Mouse (Mus musculus): Measurements from ENCODE around the gene Sfswap. TPM values are rescaled to one million over a fixed set of nuclear protein-coding genes. Genes with fewer than 3 reads are reported as not detected.

The Sfswap gene
- polyA plus RNA-seq, 1 experiment: 17.6 TPM

DNA sequence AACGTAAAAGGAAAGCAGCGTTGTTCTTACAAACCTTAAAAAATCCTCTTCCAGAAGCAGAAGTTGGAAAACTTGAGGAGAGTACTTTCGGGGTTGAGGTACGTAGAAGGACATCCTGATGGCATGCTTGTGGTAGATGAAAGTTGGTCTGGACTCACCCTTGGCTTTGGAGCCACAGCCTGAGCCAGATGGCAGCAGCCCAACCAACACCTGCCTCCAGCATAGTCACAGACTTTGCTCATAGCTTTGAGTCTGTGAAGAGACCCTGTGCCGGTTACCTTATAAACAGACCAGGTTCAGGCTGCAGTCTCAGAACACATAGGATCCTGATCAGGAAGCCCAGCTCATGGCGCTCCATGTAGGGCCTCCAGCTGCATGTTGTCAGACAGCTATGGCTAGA lies 49.8 kb downstream of the Sfswap start:
- H3K4me3 ChIP-seq (ENCODE audit: insufficient read depth, low read depth, low read length): no peak overlapping the region
- H3K27ac ChIP-seq (replicated peaks; ENCODE audit: low read depth, low read length): no peak overlapping the region
- H3K4me1 ChIP-seq (ENCODE audit: control insufficient read depth, insufficient read depth, insufficient read length, low read length): no peaks in the 10 kb centered on the region

DNA sequence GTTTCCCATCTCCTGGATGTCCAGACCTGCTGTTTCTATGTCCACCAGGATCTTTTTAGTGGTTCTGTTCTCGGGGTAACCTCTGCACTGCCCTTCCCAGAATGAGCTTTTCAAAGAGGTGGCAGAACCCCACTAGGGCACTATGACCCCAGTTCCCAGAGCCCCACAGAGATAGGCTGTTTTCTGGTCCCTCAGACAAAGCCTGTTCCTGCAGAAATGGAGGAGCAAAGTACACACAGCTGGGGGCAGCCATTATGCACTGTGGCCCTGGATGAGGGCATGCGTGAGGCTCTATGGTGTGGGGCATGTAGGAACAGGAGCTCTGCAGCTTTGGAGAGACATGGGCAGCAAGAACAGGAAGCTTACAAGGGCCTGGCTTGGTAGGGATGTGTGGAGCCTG lies 51.0 kb downstream of the Sfswap start:
- Histone ChIP-seq H3K4me1 (ENCODE audit: control insufficient read depth, insufficient read depth, insufficient read length, low read length) (no peaks in the 10 kb centered on the region), H3K27ac (replicated peaks; ENCODE audit: low read depth, low read length) (no peak overlapping the region), H3K4me3 (ENCODE audit: insufficient read depth, low read depth, low read length) (no peak overlapping the region)

GRCm38 (mm10) chr5:129553642-129554041 lies 52.6 kb downstream of the Sfswap start:
- no peak overlapping the region for H3K4me3 ChIP-seq (ENCODE audit: insufficient read depth, low read depth, low read length)
- H3K4me1 ChIP-seq (ENCODE audit: control insufficient read depth, insufficient read depth, insufficient read length, low read length): no peaks in the 10 kb centered on the region
- H3K27ac ChIP-seq (replicated peaks; ENCODE audit: low read depth, low read length): no peak overlapping the region

DNA sequence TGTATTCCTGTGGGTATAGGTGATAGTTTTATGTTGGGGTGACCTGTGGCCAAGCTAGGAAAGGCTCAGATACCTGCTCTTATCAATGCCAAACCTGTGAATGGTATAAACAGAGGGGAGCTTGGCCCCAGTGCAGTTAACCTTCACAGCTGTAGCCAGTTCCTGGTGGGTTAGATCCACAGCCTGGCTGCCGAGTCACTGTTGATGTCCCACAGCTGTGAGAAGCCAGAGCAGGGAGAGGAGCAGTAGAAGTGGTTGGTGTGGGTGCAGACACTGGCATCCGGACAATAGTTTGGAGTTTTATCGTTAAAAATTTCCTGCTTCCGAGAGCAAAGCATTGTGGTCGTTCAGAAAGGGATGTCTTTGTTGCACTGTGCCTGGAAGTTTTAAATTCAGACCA lies 57.6 kb downstream of the Sfswap start:
- Histone ChIP-seq H3K4me1 (ENCODE audit: control insufficient read depth, insufficient read depth, insufficient read length, low read length) (no peaks in the 10 kb centered on the region), H3K4me3 (ENCODE audit: insufficient read depth, low read depth, low read length) (no peak overlapping the region), H3K27ac (replicated peaks; ENCODE audit: low read depth, low read length) (no peak overlapping the region)

- Histone ChIP-seq H3K4me1 (ENCODE audit: control insufficient read depth, insufficient read depth, insufficient read length, low read length) (no peaks in the 10 kb centered on the region), H3K4me3 (ENCODE audit: insufficient read depth, low read depth, low read length) (no peak overlapping the region), H3K27ac (replicated peaks; ENCODE audit: low read depth, low read length) (no peak overlapping the region)
Observed at GRCm38 (mm10) chr5:129559283-129559682, 58.3 kb downstream of the Sfswap start.

DNA sequence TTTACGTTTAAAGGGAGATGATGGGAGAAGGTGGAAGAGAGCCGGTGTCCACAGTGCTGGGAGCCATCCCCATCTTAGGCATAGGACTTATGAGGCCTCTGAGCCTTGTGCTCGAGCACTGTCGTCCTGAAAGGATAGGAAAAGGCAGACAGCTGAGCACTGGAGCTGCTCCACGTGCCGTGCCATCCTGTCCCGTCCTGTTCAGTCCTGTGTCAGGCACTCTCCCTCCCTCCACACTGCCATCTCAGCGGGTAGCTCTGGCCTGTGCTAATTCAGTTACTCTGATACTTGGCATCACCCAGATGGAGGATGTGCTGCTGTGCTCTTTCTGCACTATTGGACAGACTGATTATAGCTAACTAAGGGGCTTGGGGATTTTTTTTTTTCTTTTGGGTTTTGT lies 61.3 kb downstream of the Sfswap start:
- Histone ChIP-seq H3K4me1 (ENCODE audit: control insufficient read depth, insufficient read depth, insufficient read length, low read length) (no peaks in the 10 kb centered on the region), H3K4me3 (ENCODE audit: insufficient read depth, low read depth, low read length) (no peak overlapping the region), H3K27ac (replicated peaks; ENCODE audit: low read depth, low read length) (no peak overlapping the region)

DNA sequence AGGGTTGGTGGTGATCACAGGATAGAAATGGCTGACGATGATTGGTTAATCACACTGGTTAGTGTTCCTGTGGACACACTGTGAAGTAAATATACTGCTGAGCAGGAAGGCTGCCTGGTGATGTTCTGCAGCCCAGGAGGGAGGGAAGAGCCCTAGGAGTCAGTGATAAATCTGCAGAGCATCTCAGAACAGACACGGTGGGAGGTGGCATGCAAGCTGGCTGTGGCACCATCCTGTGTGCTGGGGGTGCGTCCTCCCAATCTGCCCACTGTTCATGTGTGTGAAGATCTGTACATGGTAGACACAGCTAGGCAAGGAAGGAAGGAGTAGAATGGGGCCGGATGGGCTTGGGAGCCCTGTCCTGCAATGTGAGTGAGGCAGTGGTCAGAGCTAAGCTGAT lies 67.6 kb downstream of the Sfswap start:
- Histone ChIP-seq H3K4me3 (ENCODE audit: insufficient read depth, low read depth, low read length) (no peak overlapping the region), H3K4me1 (ENCODE audit: control insufficient read depth, insufficient read depth, insufficient read length, low read length) (no peaks in the 10 kb centered on the region)

GRCm38 (mm10) chr5:129578201-129578600 lies 77.2 kb downstream of the Sfswap start:
- H3K4me1 ChIP-seq (ENCODE audit: control insufficient read depth, insufficient read depth, insufficient read length, low read length): 0 out of 2 replicates have a peak, but pooled peaks cover 3% of the 10 kb centered on the region
- H3K27ac ChIP-seq (replicated peaks; ENCODE audit: low read depth, low read length): no peak overlapping the region
- no peak overlapping the region for H3K4me3 ChIP-seq (ENCODE audit: insufficient read depth, low read depth, low read length)

More for the DNA sequence above, 67.6 kb downstream of the Sfswap start:
- no peak overlapping the region for H3K27ac ChIP-seq (replicated peaks; ENCODE audit: low read depth, low read length)

DNA sequence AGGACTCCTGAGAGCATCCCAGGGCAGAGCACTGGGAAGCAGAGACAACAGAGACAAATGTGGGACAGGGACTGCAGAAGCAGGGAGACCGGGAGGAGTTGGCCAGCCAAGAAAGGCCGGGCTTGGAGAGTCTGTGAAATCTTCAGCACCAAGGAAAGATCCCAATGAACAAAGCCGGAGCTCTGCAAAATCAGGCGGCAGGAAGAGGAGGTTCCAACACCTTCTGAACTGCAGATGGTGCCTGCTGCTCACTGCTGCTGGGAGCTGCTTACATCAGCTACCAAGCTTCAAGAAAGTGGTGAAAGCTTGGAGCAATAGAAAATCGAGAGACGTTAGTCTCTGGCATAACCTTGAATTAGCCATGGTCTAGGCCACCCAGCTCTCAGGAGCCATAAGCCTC lies 79.0 kb downstream of the Sfswap start:
- H3K27ac ChIP-seq (replicated peaks; ENCODE audit: low read depth, low read length): no peak overlapping the region
- peaks cover 3% of the 10 kb centered on the region; the same call in 1 of the 2 replicates for H3K4me1 ChIP-seq (ENCODE audit: control insufficient read depth, insufficient read depth, insufficient read length, low read length)
- H3K4me3 ChIP-seq (ENCODE audit: insufficient read depth, low read depth, low read length): no peak overlapping the region

DNA sequence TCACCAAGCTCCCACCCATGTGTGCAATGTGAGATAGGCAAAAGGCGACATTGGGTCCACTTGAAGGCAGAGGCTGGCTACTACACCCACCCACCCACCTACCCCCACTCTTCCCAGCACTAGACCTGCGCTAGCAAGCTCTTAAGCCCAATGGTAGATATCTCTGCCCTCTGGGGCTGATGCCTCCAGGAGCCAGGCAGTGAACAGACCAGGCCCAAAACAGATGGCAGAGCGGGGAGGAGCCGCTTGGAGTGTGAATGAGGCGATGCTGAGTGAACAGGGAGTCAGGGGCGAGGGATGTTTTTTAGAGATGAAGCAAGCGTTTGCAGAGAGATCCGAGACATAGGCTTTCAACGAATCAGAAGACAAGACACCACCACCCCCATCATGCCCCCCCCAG lies 79.6 kb downstream of the Sfswap start:
- peaks cover 6% of the 10 kb centered on the region; the same call in 1 of the 2 replicates for H3K4me1 ChIP-seq (ENCODE audit: control insufficient read depth, insufficient read depth, insufficient read length, low read length)
- H3K27ac ChIP-seq (replicated peaks; ENCODE audit: low read depth, low read length): no peak overlapping the region
- H3K4me3 ChIP-seq (ENCODE audit: insufficient read depth, low read depth, low read length): no peak overlapping the region

- H3K4me1 ChIP-seq (ENCODE audit: control insufficient read depth, insufficient read depth, insufficient read length, low read length): peaks cover 6% of the 10 kb centered on the region; the same call in 1 of the 2 replicates
- no peak overlapping the region for H3K27ac ChIP-seq (replicated peaks; ENCODE audit: low read depth, low read length)
- no peak overlapping the region for H3K4me3 ChIP-seq (ENCODE audit: insufficient read depth, low read depth, low read length)
Observed at GRCm38 (mm10) chr5:129581015-129581414, 80.0 kb downstream of the Sfswap start.

DNA sequence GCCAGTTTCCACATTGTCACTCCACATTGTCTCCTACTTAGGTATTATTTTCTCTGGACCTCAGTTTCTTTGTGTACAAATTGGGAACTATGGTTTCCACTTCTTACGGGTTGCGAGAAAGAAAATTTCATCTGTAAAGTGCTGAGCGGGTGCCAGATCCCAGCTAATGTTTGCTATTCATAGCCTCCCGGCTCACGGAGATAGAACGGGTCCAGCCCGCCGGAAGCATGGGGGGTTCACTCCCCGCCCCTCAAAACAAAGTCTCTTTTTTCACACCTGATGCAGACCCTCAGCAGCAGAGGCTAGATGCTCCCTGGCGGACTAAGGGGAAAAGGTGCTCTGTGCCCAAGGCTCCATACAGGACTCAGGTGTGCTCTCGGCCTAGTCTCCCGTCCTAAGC lies 82.3 kb downstream of the Sfswap start:
- Histone ChIP-seq H3K27ac (replicated peaks; ENCODE audit: low read depth, low read length) (no peak overlapping the region), H3K4me1 (ENCODE audit: control insufficient read depth, insufficient read depth, insufficient read length, low read length) (peaks cover 6% of the 10 kb centered on the region; the same call in 1 of the 2 replicates), H3K4me3 (ENCODE audit: insufficient read depth, low read depth, low read length) (no peak overlapping the region)

GRCm38 (mm10) chr5:129583761-129584582 lies 83.0 kb downstream of the Sfswap start, which contains the start of gene Mmp17:
Gene Mmp17 (plus strand): TSS chr5:129584169.
- H3K4me1 ChIP-seq (ENCODE audit: control insufficient read depth, insufficient read depth, insufficient read length, low read length): peaks cover 6% of the 10 kb centered on the region; the same call in 1 of the 2 replicates
- H3K27ac ChIP-seq (replicated peaks; ENCODE audit: low read depth, low read length): no peak within 1 kb of the TSS
- H3K4me3 ChIP-seq (ENCODE audit: insufficient read depth, low read depth, low read length): peak within 1 kb of the TSS; percentile 78

- Histone ChIP-seq H3K4me1 (ENCODE audit: control insufficient read depth, insufficient read depth, insufficient read length, low read length) (peaks cover 6% of the 10 kb centered on the region; the same call in 1 of the 2 replicates), H3K27ac (replicated peaks; ENCODE audit: low read depth, low read length) (no peak overlapping the region), H3K4me3 (ENCODE audit: insufficient read depth, low read depth, low read length) (peak overlapping the region; percentile 78)
Observed at GRCm38 (mm10) chr5:129584583-129585541, 83.8 kb downstream of the Sfswap start.

DNA sequence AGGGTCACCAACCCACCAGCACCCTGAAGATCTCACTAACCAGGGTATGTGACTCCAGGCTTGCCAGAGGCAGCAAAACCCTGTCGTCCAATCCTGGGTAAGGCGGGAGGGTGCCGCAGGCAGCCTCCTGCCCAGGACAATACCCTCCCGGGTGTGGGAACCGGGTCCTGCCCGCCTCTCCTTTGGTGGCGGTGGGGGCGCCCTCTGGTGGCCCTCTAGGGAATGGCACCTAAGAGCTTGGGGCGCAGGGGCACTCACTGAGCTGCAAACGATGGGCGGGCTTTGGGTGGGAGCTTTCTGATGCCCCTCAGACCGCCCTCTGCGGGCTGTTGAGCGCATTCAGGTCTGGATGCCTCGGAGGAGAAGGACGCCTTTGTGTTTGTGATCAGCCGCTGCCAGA lies 85.0 kb downstream of the Sfswap start:
- H3K27ac ChIP-seq (replicated peaks; ENCODE audit: low read depth, low read length): no peak overlapping the region
- peak overlapping the region; percentile 51 for H3K4me3 ChIP-seq (ENCODE audit: insufficient read depth, low read depth, low read length)
- peaks cover 6% of the 10 kb centered on the region; the same call in 1 of the 2 replicates for H3K4me1 ChIP-seq (ENCODE audit: control insufficient read depth, insufficient read depth, insufficient read length, low read length)

Measured in brown adipose tissue, adult 24 weeks (tissue).